Mouse (Mus musculus): ENCODE measurements around the gene Gatb.

The Gatb gene

DNA sequence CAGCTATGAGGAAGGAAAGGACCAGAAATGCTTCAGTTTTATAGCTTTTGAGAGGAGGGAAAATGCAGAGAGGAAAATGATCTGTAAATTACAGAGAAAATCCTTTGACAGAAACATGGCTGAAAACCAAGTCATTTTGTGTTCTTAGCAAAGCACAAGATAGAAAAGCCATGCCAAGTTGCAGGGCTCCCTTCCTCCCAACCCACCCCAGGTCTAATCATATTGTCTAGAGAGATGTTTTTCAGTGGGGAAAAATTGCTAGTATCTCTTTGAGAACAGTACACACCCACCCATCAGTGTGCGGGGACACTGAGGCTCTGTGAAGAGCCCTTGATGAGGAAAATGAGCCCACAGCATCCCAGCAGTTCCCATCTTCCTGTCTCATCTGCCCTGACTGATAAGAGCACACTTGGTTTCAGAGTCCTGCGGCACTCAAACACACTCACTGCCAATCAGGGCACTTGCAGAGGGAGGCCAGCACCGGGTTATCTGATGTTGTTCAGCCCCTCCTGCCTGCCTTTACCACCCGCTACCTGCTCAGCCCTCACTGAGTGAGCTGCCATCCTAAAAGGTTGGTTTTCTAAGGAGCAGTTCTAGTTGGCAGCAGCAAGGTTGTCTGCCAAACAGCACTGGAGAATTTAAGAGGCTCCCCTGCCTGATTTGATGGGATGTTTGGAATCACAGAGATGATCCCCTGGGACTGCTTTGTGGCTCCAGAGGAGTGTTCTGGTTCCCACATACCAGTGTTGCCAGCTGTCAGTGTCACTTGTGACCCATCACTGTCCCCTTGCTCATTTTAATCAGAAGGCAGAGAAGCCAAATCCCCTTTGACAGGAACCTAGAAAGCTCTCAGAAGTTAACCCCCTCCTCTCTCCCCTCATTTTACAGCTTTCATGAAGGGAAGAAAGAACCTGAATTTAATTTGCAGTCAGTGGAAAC, 79.1 kb downstream of the Gatb start:
- DNase-seq (ENCODE audit: low read depth, low spot score), result no peak

DNA sequence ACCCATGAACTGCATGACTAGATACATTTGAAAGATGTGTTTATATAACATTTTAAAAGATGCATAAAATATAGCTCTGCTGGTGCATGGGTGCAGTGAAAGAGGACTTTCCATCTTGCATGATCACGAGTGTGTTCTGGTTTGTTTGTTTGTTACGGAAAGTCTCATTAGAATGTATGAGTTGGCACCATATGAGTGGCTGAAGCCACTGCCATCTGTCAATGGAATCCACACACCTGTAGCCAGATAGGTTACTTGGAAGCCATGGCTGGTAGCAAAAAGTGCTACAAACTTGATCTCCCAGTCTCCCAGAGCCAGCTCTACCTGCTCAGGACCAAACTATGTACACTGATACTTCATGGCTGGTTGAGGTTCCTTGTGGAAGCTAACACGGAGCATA, 81.6 kb downstream of the Gatb start:
- no peak for DNase-seq (ENCODE audit: low read depth, low spot score)

DNA sequence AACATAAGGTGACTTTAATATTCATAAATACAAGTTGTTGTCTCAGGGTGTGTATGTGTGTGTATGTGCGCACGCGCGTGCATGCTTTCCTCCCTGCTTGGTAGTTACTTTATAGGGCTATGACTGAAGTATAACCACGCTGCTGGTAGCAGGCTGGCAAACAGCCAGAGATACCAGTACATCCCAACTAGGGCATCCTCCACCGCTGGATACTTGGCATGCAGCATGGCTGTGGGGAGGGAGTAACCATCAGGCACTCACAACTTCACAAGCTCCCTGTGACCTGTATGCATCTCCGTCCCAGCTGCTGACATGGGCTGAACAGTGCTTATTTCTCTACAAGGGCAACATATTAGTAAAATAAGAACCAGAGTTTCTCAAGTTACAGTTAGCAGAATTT, 85.8 kb downstream of the Gatb start:
- no peak for DNase-seq (ENCODE audit: low read depth, low spot score)

DNA sequence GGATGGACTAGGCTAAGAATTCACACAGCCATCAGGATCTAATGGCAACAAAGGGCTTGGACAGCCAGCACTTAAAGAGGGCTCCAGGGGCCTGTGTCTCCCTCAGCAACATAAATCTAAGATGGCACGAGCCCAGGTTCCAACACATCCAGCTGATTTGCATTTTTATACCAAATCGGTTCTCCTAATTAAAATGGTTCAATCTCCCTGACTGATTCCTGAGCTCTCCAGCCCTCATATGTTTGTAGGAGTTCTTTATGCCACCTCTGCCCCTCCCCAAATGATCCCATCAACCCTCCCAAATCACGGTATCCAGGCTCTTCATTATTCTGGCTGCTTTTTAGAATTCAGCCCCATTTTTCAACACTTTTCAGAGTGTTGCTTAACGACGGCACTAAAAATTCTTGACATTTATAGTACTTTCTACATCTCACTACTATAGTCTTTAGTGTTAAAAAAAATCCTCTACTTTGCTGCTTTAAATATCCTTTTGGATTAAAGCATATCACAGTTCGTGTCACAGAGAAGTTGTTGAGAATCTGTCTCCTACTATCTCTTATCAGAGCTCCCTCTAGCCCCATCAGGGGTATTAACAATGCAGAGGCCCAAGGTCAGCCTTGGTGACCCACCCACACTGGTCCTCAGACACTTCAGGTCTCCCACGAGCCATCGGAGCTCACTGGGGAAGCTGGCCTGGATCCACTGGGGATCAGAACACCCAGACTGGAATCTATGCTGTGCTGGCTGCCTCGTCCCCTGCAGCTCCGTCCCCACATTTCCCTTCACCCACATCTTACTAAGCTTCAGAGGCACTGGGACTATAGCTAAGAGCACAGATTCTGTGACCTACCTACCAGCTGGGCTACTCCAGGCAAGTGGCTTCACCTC, 88.3 kb downstream of the Gatb start:
- DNase-seq (ENCODE audit: low read depth, low spot score), result no peak

DNA sequence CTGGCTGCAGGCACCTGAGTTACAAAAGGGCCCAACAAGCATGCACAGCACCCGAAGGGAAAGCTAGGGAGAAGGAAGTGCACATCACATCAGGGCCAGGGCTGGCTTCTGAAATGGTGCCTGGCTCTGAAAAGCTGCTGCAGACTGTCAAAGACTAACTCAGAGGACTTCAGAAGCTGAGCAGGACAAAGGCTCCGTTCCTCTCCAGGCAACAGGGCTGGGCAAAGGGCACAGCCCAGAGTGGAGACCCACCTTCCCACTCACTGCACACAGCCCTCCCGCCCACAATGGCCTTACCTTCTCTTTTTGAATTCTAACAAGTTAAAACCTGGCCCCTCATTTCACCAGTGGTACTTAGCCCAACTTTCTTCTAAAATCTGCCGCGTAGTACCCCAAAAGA, 89.9 kb downstream of the Gatb start:
- DNase-seq (ENCODE audit: low read depth, low spot score), result no peak

DNA sequence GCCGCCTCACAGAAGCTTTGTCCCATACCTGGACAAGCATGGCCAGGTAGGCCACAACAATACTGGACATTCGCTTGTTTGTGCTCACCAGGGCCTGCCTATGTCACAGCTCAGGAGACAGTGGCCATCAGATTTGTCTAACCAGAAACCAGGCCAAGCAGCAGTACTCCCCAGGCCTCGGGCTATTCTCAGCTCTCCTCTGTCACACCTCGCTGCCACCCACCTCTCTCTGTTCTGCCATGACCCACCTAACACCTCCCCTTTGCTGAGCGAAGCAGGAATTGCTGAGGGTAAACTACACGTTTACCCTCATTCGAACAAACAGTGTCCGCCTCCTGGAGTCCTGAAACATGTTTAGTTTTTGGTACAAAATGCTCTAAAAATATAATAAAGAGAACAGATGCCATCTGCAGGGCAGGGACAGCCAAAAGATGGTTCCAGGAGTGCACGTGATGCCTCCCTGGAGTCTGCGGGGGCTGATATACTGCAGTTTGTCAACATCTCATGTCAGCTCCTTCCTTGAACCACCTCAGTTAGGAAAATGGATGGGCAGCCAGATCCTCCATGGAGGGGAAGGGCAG, 90.8 kb downstream of the Gatb start:
- DNase-seq (ENCODE audit: low read depth, low spot score), result no peak

DNA sequence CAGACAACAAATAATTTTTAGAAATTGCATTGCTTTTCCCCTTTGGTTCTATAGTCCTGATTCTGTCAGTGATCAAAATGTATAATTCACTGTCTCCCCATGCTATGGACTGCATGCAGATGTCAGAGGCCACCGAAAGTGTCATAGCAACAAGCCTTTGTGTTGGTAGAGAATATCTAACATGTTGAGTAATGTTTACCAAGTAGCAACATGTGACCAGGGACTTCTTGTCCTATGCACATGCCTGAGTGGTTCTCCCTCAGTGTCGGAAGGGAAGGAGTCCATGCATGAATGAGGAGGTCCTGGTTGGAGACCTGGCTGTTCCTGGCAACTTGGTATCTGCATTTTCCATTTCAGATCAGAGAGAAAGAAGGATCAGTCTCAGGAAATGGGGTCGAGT, 92.2 kb downstream of the Gatb start:
- DNase-seq (ENCODE audit: low read depth, low spot score), result no peak

DNA sequence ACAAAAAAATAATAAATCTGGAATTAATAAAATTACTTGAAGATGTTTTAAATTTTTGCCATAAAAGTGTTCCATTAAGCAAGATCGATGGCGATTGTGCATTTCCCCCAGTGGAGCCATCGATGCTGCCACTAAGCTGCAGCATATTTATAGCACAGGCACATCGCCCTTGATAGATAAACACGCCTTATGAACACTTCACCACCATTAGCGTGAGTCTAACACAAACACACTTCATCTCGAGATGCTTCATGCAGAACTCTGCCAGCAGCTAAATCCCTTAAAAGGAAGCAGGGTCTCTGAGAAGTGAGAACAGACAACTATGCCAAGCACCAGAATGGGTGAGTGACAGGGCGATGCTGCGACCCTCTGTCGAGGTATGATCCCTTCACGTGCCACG, 92.8 kb downstream of the Gatb start:
- DNase-seq (ENCODE audit: low read depth, low spot score), result no peak

DNA sequence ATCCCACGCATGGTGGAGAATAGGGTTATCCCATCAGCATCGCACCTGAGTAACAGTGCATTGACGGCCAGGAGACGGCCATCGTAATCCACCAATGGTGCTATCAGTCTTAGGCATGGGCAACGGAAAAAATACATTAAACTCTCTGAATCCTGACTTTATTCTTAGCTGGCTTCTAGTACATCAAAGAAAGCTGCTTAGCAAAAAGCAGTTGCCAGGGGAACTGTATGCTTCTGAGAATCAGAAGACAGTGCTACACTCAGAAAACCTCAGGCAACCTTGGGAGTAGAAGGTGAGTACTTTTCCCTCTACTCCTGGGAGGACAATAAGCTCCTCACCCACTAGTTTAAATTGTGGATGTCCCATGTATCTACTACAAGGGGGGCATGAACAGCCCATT, 93.8 kb downstream of the Gatb start:
- no peak for DNase-seq (ENCODE audit: low read depth, low spot score)

DNA sequence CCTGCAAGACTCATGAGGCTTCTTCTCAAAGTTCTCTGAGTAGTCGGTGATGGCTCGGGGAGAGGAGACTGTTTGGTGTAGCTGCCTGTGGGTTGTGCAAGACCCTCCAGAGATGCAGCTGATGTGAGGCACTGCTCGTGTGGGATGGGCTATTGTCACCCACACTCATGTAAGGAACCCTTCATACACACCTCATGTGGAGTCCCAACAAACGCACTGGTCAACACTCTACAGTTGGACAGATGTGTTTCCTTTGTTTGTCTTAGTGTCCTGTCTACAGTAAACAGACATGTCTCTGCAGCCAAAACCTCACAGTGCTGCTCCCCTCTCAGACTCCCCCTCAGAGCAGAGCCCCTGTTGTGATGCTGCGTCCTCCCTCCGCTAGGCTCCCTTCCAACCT, 95.9 kb downstream of the Gatb start:
- DNase-seq (ENCODE audit: low read depth, low spot score), result no peak

DNA sequence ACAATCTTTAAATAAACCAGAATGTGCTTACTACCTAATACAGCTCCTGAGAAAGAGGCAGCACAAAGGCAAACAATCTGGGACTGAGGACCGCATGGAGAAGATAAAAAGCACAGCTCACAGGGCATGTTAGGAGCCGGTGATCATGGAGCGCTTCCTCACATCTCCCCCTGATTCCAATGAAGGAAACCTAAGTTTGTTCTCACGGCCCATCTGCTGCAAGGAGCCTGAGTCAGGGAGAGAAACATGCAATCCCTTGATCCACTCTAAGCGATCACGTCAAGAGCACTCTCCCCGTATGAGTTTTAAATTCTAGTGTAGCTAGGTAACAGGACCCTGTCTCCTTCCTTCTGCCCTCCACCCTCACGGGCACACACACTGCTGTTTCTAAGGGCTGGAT, 103.2 kb downstream of the Gatb start:
- no peak for DNase-seq (ENCODE audit: low read depth, low spot score)

DNA sequence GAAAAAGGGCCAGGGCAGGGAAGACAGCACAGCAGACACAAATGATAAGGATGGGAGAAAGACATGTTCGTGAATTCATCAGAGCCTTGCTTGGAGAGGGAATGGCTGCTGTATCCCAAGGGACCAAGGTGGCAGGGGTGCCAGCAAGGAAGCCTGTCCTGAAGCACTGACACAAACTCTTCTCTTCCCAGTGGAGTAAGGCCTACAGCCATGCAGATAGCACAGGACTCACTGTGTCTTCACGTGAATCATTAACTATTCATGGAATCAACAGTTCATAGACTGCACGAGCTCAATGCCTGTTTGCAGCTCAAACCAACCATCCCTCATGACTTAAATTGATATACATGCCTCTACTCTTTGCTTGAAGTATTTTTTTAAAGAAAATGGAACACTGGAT, 104.0 kb downstream of the Gatb start:
- no peak for DNase-seq (ENCODE audit: low read depth, low spot score)

DNA sequence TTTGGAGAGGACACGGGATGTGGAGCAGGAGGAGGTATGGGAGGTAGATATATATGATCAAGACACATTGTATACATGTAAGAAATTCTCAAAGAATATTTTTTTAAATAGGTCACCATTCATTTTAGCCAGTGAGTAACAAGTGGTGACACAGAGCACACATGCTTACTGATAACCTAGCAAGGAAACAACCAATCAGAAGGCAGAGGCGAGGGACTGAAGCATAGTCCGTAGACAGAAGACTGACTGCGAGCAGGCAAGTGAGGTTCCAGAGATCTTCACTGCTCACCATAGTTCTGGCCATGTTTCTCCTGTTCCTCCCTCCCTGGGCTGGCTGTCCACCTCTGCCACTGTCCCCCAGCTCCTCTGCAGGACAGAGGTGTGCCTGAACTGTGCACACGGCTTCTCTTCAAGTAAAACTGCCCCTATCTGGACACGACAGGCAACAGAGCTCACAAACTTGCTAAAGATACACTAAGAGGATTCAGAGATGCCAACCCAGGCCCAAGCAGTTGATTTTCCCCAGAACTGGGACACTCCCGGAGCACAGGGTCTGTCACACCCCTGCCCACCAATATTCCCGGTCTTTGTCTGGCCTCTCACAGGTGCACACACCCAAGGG, 105.5 kb downstream of the Gatb start:
- DNase-seq (ENCODE audit: low read depth, low spot score), result no peak

DNA sequence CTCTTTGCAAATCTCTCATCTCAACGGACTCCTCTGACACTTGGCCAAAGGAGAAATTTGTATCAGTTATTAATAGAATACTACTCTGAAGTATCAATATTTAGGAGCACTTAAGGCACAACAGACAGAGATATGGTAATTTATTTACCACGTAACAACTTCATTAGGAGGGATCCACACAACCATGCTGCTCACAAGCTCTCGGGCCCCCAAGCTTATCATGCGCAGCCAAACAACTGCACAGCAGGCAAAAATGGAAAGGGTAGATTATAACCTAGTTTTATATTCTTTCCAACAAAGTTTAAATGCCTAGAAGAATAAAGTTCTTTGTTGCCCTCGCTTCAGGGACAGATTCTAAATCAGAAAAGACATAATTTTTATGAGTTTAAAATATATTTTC, 106.0 kb downstream of the Gatb start:
- no peak for DNase-seq (ENCODE audit: low read depth, low spot score)

DNA sequence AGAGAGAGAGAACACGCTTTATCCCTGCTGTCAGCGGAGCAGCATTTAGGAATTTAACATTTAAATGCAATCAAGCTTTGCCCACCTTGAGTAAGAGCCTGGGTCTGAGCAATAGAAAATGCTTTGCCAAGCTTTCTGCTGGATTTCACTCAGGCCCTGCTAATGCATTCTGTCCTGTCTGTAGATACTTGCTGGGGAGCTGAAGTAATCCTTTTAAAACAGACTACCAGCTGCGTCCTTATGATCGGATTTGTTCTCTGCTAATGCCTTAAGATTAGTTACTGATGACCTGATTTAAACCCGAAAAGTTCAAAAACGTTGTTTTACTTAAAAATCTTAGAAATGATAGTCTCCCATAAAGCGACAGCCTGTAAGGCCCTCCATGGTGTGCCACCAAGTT, 107.2 kb downstream of the Gatb start:
- DNase-seq (ENCODE audit: low read depth, low spot score), result peak; percentile 77

DNA sequence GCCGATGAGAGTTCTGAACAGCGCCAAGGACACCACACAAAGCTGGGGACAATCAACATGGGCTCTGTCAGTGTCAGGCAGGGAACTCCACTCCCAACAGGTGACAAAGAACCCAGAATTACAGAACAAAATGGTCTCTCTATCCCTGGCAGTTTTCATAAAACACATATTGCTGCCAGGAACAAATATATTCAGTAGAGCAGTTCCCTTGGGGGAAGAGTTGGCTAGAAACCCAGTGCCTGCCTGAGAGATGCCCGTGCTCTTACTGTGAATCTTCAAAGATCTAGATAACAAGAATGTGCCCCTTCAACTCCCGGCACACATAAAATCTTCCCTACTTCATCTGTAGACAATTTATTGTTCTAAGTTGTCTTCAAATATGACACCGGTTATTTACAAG, 109.7 kb downstream of the Gatb start:
- no peak for DNase-seq (ENCODE audit: low read depth, low spot score)

DNA sequence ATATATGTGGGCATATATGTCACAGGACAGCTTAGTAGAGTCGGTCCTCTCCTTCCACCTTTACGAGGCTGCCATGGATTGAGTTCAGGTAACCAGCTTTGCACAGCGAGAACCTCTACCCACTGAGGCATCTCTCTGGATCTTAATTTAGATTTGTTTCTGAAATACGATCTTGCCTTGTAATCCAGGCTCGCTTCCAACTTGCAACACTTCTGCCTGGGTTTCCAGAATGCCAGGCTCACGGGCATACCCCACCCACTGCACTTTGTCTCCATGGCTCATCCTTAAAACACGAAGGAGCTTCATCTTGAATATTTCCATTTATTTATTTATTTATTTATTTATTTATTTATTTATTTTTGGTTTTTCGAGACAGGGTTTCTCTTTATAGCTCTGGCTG, 111.4 kb downstream of the Gatb start:
- no peak for DNase-seq (ENCODE audit: low read depth, low spot score)

DNA sequence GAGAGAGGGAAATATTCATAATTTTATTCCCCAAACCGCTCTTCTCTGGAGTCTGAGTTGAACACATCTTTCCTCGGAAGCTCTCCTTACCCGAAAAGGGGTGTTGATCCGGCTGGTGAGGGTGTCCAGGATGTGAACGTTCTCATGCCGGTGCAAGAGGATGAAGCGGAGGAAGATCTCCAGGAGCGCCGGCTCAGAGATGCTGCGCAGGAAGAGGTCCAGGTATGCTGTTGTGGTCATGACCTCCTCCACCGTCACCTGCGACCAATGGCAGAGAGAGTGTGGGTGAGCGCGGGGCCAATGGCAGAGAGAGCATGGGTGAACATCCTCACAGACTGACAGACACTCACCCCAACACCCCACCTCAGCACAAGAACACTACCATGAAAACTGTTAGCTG, 114.4 kb downstream of the Gatb start:
- no peak for DNase-seq (ENCODE audit: low read depth, low spot score)

DNA sequence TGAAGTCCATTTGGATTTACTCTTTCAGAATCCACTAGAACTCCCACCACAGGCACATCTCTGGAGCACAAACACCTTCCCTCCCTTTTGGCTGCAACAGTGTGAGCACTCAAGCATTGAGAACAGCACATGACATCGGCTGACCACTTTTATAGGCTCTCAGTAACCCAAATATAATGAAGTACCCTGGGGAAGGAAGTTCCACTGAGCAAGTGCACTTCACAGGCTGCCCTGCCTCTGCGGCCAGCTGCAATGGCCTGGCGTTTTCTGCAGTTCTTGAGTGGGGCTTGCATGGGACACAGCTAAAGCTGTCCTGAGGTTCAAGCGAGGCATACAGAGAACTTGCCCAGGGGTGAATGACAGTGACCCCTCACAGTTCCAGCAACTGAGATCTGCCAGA, 117.2 kb downstream of the Gatb start:
- no peak for DNase-seq (ENCODE audit: low read depth, low spot score)

DNA sequence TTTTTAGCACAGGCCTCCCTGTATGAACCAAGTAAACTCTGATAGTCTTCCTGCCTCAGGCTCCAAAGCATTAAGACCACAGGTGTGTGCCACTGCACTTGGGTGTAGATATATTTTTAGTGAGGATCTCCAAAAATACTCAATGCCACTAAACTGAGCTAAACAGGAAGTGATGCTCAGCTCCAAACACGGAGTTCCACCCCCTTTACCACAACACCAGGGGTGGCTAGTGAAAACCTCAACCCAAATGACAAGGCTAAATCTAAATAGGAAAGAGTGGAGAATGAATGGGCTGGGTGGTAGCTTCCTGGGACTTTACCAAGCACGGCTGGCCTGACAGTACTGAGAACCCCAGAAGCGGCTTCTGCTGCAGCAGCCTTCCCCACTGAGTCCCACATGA, 119.1 kb downstream of the Gatb start:
- no peak for DNase-seq (ENCODE audit: low read depth, low spot score)

DNA sequence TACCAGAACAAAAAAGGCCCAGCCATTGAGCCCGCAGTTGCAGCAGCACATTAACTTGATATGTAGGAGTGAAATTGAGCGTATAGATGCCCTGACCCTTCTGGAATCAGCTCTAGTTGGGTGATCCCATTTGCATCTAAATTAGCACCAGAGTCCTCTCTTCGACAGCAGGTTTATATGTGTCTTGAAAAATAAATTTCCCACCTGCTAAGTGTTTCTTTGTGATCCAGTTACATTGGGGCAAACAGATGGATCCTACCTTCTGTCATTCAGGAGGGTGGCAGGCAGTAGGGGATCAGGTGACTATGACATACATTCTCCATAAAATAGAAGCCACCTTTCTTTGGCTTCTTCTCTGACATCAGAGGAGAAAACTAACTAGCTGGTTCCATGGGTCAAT, 121.1 kb downstream of the Gatb start:
- DNase-seq (ENCODE audit: low read depth, low spot score), result no peak

DNA sequence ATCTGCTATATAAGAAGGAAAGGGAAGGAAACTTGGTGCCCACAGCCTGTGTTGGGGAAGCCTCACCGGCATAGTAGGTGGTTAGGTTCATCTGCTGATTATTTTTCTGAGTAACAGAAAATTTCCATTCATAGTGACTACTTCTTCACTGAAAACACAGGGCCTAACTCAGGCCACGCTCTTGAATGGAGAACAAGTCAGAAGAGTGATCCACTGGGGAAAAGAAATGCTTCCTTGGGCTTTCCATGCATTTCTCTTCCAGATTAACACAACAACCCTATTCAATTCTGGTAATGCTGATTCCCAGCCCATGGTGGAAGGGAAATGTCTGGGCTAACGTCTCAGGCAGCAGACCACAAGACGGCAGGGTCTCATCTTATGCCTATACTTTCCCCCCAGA, 124.6 kb downstream of the Gatb start:
- no peak for DNase-seq (ENCODE audit: low read depth, low spot score)
